ENCODE assay signal across 8 mouse cellular contexts in genomic region chr4:43040881-43041547, GRCm38 (mm10). TPM values are rescaled to one million over a fixed set of nuclear protein-coding genes. Genes with fewer than 3 reads are reported as not detected.
A peak's percentile ranks its signal among the peaks of the same experiment; 100 is the strongest.
DNase-seq lines count a peak whose midpoint lies in the region; ATAC-seq and TF ChIP-seq lines count a peak whose summit lies in the region.

No protein-coding gene starts in this region.

- no peaks in the 10 kb centered on the region for H3K27me3 ChIP-seq in spleen, adult 2 months (ENCODE audit: control insufficient read depth, insufficient read depth, low read length)
- no peaks in the 10 kb centered on the region for H3K27me3 ChIP-seq in limb, embryonic 15.5 days
- H3K27me3 ChIP-seq in stomach, embryonic 16.5 days (ENCODE audit: control insufficient read depth, insufficient read depth, low read length), result no peaks in the 10 kb centered on the region

- TF ChIP-seq POLR2A in spleen, adult 2 months (IDR thresholded peaks at IDR 0.05; ENCODE audit: low read depth, low read length), result no peak

- 78% methylated on average over 9 of the region's 9 CpGs for WGBS in spleen, adult 2 months
- 69% methylated on average over 9 of the region's 9 CpGs for WGBS in limb, embryonic 15.5 days
- 61% methylated on average over 9 of the region's 9 CpGs for WGBS in stomach, embryonic 16.5 days

- no peak overlapping the region for H3K9ac ChIP-seq in limb, embryonic 15.5 days
- no peak overlapping the region for H3K9ac ChIP-seq in stomach, embryonic 16.5 days (ENCODE audit: low read length)

- H3K36me3 ChIP-seq in spleen, adult 2 months (ENCODE audit: control insufficient read depth, insufficient read depth, low read length), result peaks cover 1% of the 10 kb centered on the region; the same call in 1 of the 2 replicates
- peaks cover 7% of the 10 kb centered on the region for H3K36me3 ChIP-seq in limb, embryonic 15.5 days
- peaks cover 3% of the 10 kb centered on the region; the same call in 1 of the 2 replicates for H3K36me3 ChIP-seq in stomach, embryonic 16.5 days (ENCODE audit: control insufficient read depth, insufficient read depth, low read length)

- no peak overlapping the region for H3K4me3 ChIP-seq in spleen, adult 2 months (ENCODE audit: extremely low read depth, insufficient read depth, insufficient read length)
- no peak overlapping the region for H3K4me3 ChIP-seq in limb, embryonic 15.5 days
- H3K4me3 ChIP-seq in stomach, embryonic 16.5 days (replicated peaks; ENCODE audit: low read length), result no peak overlapping the region

- H3K9me3 ChIP-seq in limb, embryonic 15.5 days, result no peaks in the 10 kb centered on the region
- H3K9me3 ChIP-seq in stomach, embryonic 16.5 days (replicated peaks; ENCODE audit: control insufficient read depth, low read length), result no peaks in the 10 kb centered on the region

- no peak for ATAC-seq in limb, embryonic 15.5 days (ENCODE audit: insufficient number of reproducible peaks, low FRiP score, low TSS enrichment, low read depth)
- ATAC-seq in stomach, embryonic 16.5 days (ENCODE audit: insufficient read depth, low FRiP score), result no peak
- ATAC-seq in activated CD4-positive, CD25-positive, alpha-beta regulatory T cell, adult 4 months, result no peak

- H3K27ac ChIP-seq in spleen, adult 2 months (ENCODE audit: insufficient read depth, low read length), result 0 out of 2 replicates have a peak overlapping the region, but pooled peaks have one; percentile 25
- H3K27ac ChIP-seq in limb, embryonic 15.5 days, result peak overlapping the region; percentile 5; the same call in 1 of the 2 replicates
- H3K27ac ChIP-seq in stomach, embryonic 16.5 days (ENCODE audit: low read length), result peak overlapping the region; percentile 50

- no peak for TF ChIP-seq CTCF in spleen, adult 2 months (IDR thresholded peaks at IDR 0.05; ENCODE audit: extremely low read depth, insufficient read depth, insufficient read length, insufficient replicate concordance)

- DNase-seq in adrenal gland, postnatal 14 days, result peak; percentile 68
- DNase-seq in adrenal gland, postnatal 4 days (ENCODE audit: low spot score in 2 of 2), result no peak
- no peak for DNase-seq in spleen, adult 2 months (ENCODE audit: low read depth in 1 of 2, low spot score in 2 of 2)
- DNase-seq in spleen, adult 12 weeks (ENCODE audit: low spot score), result no peak
- DNase-seq in thymus, postnatal 4 days, result no peak

- peaks cover 35% of the 10 kb centered on the region for H3K4me1 ChIP-seq in spleen, adult 2 months (ENCODE audit: control insufficient read depth, insufficient read depth, insufficient read length)
- H3K4me1 ChIP-seq in limb, embryonic 15.5 days, result peaks cover 40% of the 10 kb centered on the region
- peaks cover 36% of the 10 kb centered on the region for H3K4me1 ChIP-seq in stomach, embryonic 16.5 days (ENCODE audit: control insufficient read depth, insufficient read depth, low read length)

- no peak overlapping the region for H3K4me2 ChIP-seq in limb, embryonic 15.5 days
- no peak overlapping the region for H3K4me2 ChIP-seq in stomach, embryonic 16.5 days (ENCODE audit: low read depth, low read length)

RNA-seq across cellular contexts. Expression of gene Fam214b, which starts 5.0 kb away (rescaled TPM):
- 36.6 and 40.8 TPM in 2 replicates for total RNA-seq in adrenal gland, postnatal 14 days (2021)
- 10 to 100 TPM; 37.6 to 40.8 TPM for total RNA-seq in adrenal gland, postnatal 4 days (2021)
- 21.1 and 28.2 TPM in 2 replicates for polyA plus RNA-seq in spleen, adult 2 months (2012; rRNA removed)
- 14.4 and 14.9 TPM in 2 replicates for polyA plus RNA-seq in limb, embryonic 15.5 days (2015; fragmentation: Nextera tagmentation; extraction: Ambion mirVana)
- 12.9 and 13.5 TPM in 2 replicates for polyA plus RNA-seq in stomach, embryonic 16.5 days (2015; fragmentation: Nextera tagmentation; extraction: Ambion mirVana)
- 1 to 10 TPM; 2.9 to 4.0 TPM for polyA plus RNA-seq in activated CD4-positive, CD25-positive, alpha-beta regulatory T cell, adult 4 months (2017; shearing (Covaris generic))

RNA-seq across cellular contexts. Expression of gene Stoml2, which starts 9.5 kb away (rescaled TPM):
- total RNA-seq in adrenal gland, postnatal 14 days (2021), result 200 and 206 TPM in 2 replicates
- total RNA-seq in adrenal gland, postnatal 4 days (2021), result 100 to 1,000 TPM; 193 to 202 TPM
- polyA plus RNA-seq in spleen, adult 2 months (2012; rRNA removed), result 42.8 and 47.0 TPM in 2 replicates
- polyA plus RNA-seq in limb, embryonic 15.5 days (2015; fragmentation: Nextera tagmentation; extraction: Ambion mirVana), result 286 and 303 TPM in 2 replicates
- 263 and 272 TPM in 2 replicates for polyA plus RNA-seq in stomach, embryonic 16.5 days (2015; fragmentation: Nextera tagmentation; extraction: Ambion mirVana)
- 100 to 1,000 TPM; 119 to 161 TPM for polyA plus RNA-seq in activated CD4-positive, CD25-positive, alpha-beta regulatory T cell, adult 4 months (2017; shearing (Covaris generic))

RNA-seq across cellular contexts. Expression of gene Pigo, which starts 15.4 kb away (rescaled TPM):
- 16.8 and 17.3 TPM in 2 replicates for total RNA-seq in adrenal gland, postnatal 14 days (2021)
- total RNA-seq in adrenal gland, postnatal 4 days (2021), result 10 to 100 TPM; 21.7 to 25.0 TPM
- 25.2 and 33.4 TPM in 2 replicates for polyA plus RNA-seq in spleen, adult 2 months (2012; rRNA removed)
- 22.7 and 23.1 TPM in 2 replicates for polyA plus RNA-seq in limb, embryonic 15.5 days (2015; fragmentation: Nextera tagmentation; extraction: Ambion mirVana)
- polyA plus RNA-seq in stomach, embryonic 16.5 days (2015; fragmentation: Nextera tagmentation; extraction: Ambion mirVana), result 22.9 and 24.7 TPM in 2 replicates
- 10 to 100 TPM; 14.1 to 14.6 TPM for polyA plus RNA-seq in activated CD4-positive, CD25-positive, alpha-beta regulatory T cell, adult 4 months (2017; shearing (Covaris generic))

RNA-seq across cellular contexts. Expression of gene Unc13b, which starts 17.7 kb away (rescaled TPM):
- 12.1 and 13.9 TPM in 2 replicates for total RNA-seq in adrenal gland, postnatal 14 days (2021)
- total RNA-seq in adrenal gland, postnatal 4 days (2021), result 10 to 100 TPM; 14.0 to 17.4 TPM
- 0.65 and 0.92 TPM in 2 replicates for polyA plus RNA-seq in spleen, adult 2 months (2012; rRNA removed)
- 2.7 and 2.9 TPM in 2 replicates for polyA plus RNA-seq in limb, embryonic 15.5 days (2015; fragmentation: Nextera tagmentation; extraction: Ambion mirVana)
- polyA plus RNA-seq in stomach, embryonic 16.5 days (2015; fragmentation: Nextera tagmentation; extraction: Ambion mirVana), result 7.4 and 8.3 TPM in 2 replicates
- polyA plus RNA-seq in activated CD4-positive, CD25-positive, alpha-beta regulatory T cell, adult 4 months (2017; shearing (Covaris generic)), result under 1 TPM in 1 of 2 experiments, not detected in 1; 0.08 TPM

RNA-seq across cellular contexts. Expression of gene Fancg, which starts 30.7 kb away (rescaled TPM):
- total RNA-seq in adrenal gland, postnatal 14 days (2021), result 8.7 and 10.2 TPM in 2 replicates
- 10 to 100 TPM; 11.7 to 14.9 TPM for total RNA-seq in adrenal gland, postnatal 4 days (2021)
- polyA plus RNA-seq in spleen, adult 2 months (2012; rRNA removed), result 13.5 and 16.7 TPM in 2 replicates
- 20.7 and 26.1 TPM in 2 replicates for polyA plus RNA-seq in limb, embryonic 15.5 days (2015; fragmentation: Nextera tagmentation; extraction: Ambion mirVana)
- 16.5 and 17.5 TPM in 2 replicates for polyA plus RNA-seq in stomach, embryonic 16.5 days (2015; fragmentation: Nextera tagmentation; extraction: Ambion mirVana)
- 10 to 100 TPM; 16.5 to 27.4 TPM for polyA plus RNA-seq in activated CD4-positive, CD25-positive, alpha-beta regulatory T cell, adult 4 months (2017; shearing (Covaris generic))
